Mouse (Mus musculus) heart, adult 2 months (tissue): ENCODE data around the gene Unc93b1.

Source experiments
- CTCF ChIP-seq: fragments of 200-600 bp; IDR thresholded peaks from 2 replicates; pipeline ENCODE4 v1.8.1; 2022; ENCODE audit warnings: antibody characterized with exemption, mild to moderate bottlenecking, moderate library complexity
- POLR2A ChIP-seq: fragments of 200-500 bp; IDR thresholded peaks from 2 replicates; pipeline ENCODE4 v1.6.1; 2011; ENCODE audit warnings: mild to moderate bottlenecking, low read depth, low read length, control low read depth; ENCODE audit not compliant: insufficient read depth

DNA sequence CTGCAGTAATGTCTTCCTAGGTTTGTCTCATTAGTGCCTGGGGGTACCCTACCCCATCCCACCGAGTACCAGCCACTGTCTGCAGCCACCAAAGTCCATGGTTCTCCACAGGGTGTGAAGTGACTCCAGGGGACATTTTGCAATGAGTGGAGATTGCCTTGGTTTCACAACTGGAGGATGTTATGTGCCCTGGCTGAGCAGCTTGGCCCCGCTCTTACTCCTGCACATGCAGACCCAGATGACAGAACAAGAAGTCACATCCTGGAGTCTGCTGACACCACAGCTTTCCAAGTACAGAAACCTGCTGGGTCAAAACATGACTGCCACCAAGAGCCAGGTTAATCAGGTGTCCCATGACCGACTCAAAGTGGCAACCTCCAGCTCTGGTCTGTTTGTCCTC lies 20.0 kb downstream of the Unc93b1 start:
- TF ChIP-seq POLR2A = no peak
- no peak for TF ChIP-seq CTCF
